Mouse (Mus musculus): ENCODE measurements around the gene Aftph.

Gene Aftph

GRCm38 (mm10) chr11:20647902-20648625 is 93.3 kb downstream of the Aftph start:
- no peak for DNase-seq (ENCODE audit: low read depth)

GRCm38 (mm10) chr11:20646986-20647726 is 94.2 kb downstream of the Aftph start:
- DNase-seq (ENCODE audit: low read depth) = no peak

- no peak for DNase-seq (ENCODE audit: low read depth)
Measured at GRCm38 (mm10) chr11:20646142-20646541, 95.2 kb downstream of the Aftph start.

GRCm38 (mm10) chr11:20645521-20645920 is 95.9 kb downstream of the Aftph start:
- no peak for DNase-seq (ENCODE audit: low read depth)

- DNase-seq (ENCODE audit: low read depth) = no peak
Measured at GRCm38 (mm10) chr11:20644872-20645271, 96.5 kb downstream of the Aftph start.

- no peak for DNase-seq (ENCODE audit: low read depth)
Measured at GRCm38 (mm10) chr11:20644166-20644565, 97.2 kb downstream of the Aftph start.

- no peak for DNase-seq (ENCODE audit: low read depth)
Measured at GRCm38 (mm10) chr11:20643161-20643560, 98.2 kb downstream of the Aftph start.

- DNase-seq (ENCODE audit: low read depth) = no peak
Measured at GRCm38 (mm10) chr11:20642321-20642720, 99.1 kb downstream of the Aftph start.

GRCm38 (mm10) chr11:20639918-20640447 is 101.4 kb downstream of the Aftph start:
- DNase-seq (ENCODE audit: low read depth) = no peak

GRCm38 (mm10) chr11:20638841-20639240 is 102.5 kb downstream of the Aftph start:
- no peak for DNase-seq (ENCODE audit: low read depth)

GRCm38 (mm10) chr11:20637060-20637459 is 104.3 kb downstream of the Aftph start:
- DNase-seq (ENCODE audit: low read depth) = no peak

- DNase-seq (ENCODE audit: low read depth) = no peak
Measured at GRCm38 (mm10) chr11:20636114-20636513, 105.3 kb downstream of the Aftph start.

GRCm38 (mm10) chr11:20635646-20636045 is 105.7 kb downstream of the Aftph start:
- no peak for DNase-seq (ENCODE audit: low read depth)

Data from fibroblast of lung, adult 2 months (primary cell).